Mouse (Mus musculus): ENCODE results near the gene Lcp1.
"Not testable (repeated sequence)": the region's sequence is repeated elsewhere in the genome, so short reads cannot be mapped to it uniquely, and the experiment has no call there.

DNA sequence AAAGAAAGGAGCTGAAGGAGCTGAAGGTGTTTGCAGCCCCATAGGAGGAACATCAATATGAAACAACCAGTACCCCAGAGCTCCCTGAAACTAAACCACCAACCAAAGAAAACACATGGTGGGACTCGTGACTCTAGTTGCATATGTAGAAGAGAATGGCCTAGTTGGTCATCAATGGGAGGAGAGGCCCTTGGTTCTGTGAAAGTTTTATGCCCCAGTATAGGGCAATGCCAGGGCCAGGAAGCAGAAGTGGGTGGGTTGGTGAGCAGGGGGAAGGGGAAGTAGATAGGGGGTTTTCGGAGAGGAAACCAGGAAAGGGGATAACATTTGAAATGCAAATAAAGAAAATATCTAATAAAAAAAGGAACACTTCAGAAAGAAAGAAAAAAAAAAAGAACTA lies 16.8 kb downstream of the Lcp1 start:
- not testable (repeated sequence) for TF ChIP-seq CTCF (IDR thresholded peaks at IDR 0.05; ENCODE audit: low read depth); EP300 (optimal IDR thresholded peaks at IDR 0.05)

Data from stomach, postnatal 0 days (tissue).